Mouse (Mus musculus) stomach, embryonic 14.5 days (tissue): ENCODE results near the gene Ltn1. TPM values are rescaled to one million over a fixed set of nuclear protein-coding genes. Genes with fewer than 3 reads are reported as not detected.

Experiments
- ATAC-seq: fragments of 200-750 bp; cut with Nextera tagmentation; 2 replicates; pipeline ENCODE4 v1.8.0; 2017; ENCODE audit warnings: low read depth, moderate TSS enrichment; ENCODE audit not compliant: insufficient number of reproducible peaks, insufficient read depth, low FRiP score
- H3K27ac ChIP-seq: fragments of 300-500 bp; sonication (generic); 2 replicates; pipeline ENCODE4 v1.5.1; 2014; ENCODE audit warnings: mild to moderate bottlenecking, low read length, moderate library complexity, mixed read lengths
- H3K27me3 ChIP-seq: fragments of 300-500 bp; sonication (generic); 2 replicates; pipeline ENCODE4 v1.6.1; 2014; ENCODE audit warnings: low read length, control low read depth, mixed read lengths; ENCODE audit not compliant: control insufficient read depth, insufficient read depth
- H3K36me3 ChIP-seq: fragments of 300-500 bp; sonication (generic); 2 replicates; pipeline ENCODE4 v1.6.1; 2014; ENCODE audit warnings: mild to moderate bottlenecking, control low read depth, low read length, moderate library complexity, mixed read lengths; ENCODE audit not compliant: control insufficient read depth, insufficient read depth
- H3K4me1 ChIP-seq: fragments of 300-500 bp; sonication (generic); 2 replicates; pipeline ENCODE4 v1.6.1; 2014; ENCODE audit warnings: low read length, control low read depth, mixed read lengths; ENCODE audit not compliant: control insufficient read depth, insufficient read depth
- H3K4me2 ChIP-seq: fragments of 300-500 bp; sonication (generic); replicated peaks from 2 replicates; pipeline ENCODE4 v1.6.1; 2014; ENCODE audit warnings: low read depth, low read length, control low read depth
- H3K4me3 ChIP-seq: fragments of 300-500 bp; sonication (generic); 2 replicates; pipeline ENCODE4 v1.5.1; 2014; ENCODE audit warnings: low read depth, low read length, control low read depth
- H3K9ac ChIP-seq: fragments of 300-500 bp; sonication (generic); replicated peaks from 2 replicates; pipeline ENCODE4 v1.6.1; 2014; ENCODE audit warnings: low read depth, mild to moderate bottlenecking, control low read depth, low read length, moderate library complexity, mixed read lengths
- H3K9me3 ChIP-seq: fragments of 300-500 bp; sonication (generic); 2 replicates; pipeline ENCODE4 v1.6.1; 2016; ENCODE audit warnings: low read depth, low read length, control low read depth; ENCODE audit not compliant: control insufficient read depth
- WGBS: fragments of 180-500 bp; shearing (Covaris S2); extraction: QIAGEN DNeasy Blood & Tissue Kit; methylation state at CpG from one replicate; pipeline ENCODE4 v1.1.7; 2014; 5-methylcytosine and 5-hydroxymethylcytosine counted together
- polyA plus RNA-seq: library from polyadenylated mRNA; unstranded; fragments of >200 nt; fragmentation: Nextera tagmentation; extraction: Ambion mirVana; gene quantifications from 2 replicates; pipeline ENCODE4 v1.2.1, GENCODE M21; 2014

Ltn1 gene
- polyA plus RNA-seq, 1 experiment from 2014 or later, result 37.7 TPM

GRCm38 (mm10) chr16:87351386-87352105 lies 80.9 kb downstream of the Ltn1 start:
- 77% methylated on average over 5 of the region's 5 CpGs for WGBS
- H3K27ac ChIP-seq, result no peak overlapping the region
- no peak overlapping the region for H3K9ac ChIP-seq
- ATAC-seq, result no peak
- H3K9me3 ChIP-seq, result no peaks in the 10 kb centered on the region
- no peaks in the 10 kb centered on the region for H3K4me1 ChIP-seq
- no peaks in the 10 kb centered on the region for H3K27me3 ChIP-seq
- H3K4me2 ChIP-seq, result no peak overlapping the region
- H3K4me3 ChIP-seq, result no peak overlapping the region
- no peaks in the 10 kb centered on the region for H3K36me3 ChIP-seq

DNA sequence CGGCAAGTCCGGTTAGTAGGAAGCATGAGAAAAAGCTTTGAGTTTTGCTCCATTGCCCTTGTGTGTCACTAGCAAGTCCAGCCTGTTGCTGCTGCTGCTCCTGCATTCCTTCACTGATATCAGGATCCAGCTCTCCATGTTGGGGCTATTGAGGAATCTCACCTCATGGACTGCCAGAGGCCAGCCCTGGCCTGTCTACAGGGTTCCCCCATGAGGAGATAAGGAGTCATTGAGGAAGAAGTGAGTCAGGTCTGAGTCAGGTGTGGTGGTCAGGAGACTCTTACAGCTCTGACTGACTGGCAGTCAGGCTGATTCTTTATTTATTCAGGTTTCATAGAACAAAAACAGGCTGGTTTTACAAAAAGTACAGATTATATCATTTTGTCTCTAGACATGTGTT lies 84.3 kb downstream of the Ltn1 start:
- Histone ChIP-seq H3K4me1 (no peaks in the 10 kb centered on the region), H3K4me2 (no peak overlapping the region)
- peak; percentile 86; the same call in 1 of the 2 replicates for ATAC-seq

GRCm38 (mm10) chr16:87341043-87341572 lies 91.3 kb downstream of the Ltn1 start:
- WGBS, result 80% methylated on average over 6 of the region's 6 CpGs
- no peaks in the 10 kb centered on the region for H3K27me3 ChIP-seq
- H3K27ac ChIP-seq, result no peak overlapping the region
- H3K9ac ChIP-seq, result no peak overlapping the region
- H3K4me3 ChIP-seq, result no peak overlapping the region
- H3K36me3 ChIP-seq, result no peaks in the 10 kb centered on the region
- H3K4me1 ChIP-seq, result no peaks in the 10 kb centered on the region
- H3K4me2 ChIP-seq, result no peak overlapping the region
- ATAC-seq, result no peak
- no peaks in the 10 kb centered on the region for H3K9me3 ChIP-seq

More for the DNA sequence above, 84.3 kb downstream of the Ltn1 start:
- Histone ChIP-seq H3K9me3 (no peaks in the 10 kb centered on the region), H3K36me3 (no peaks in the 10 kb centered on the region), H3K9ac (no peak overlapping the region), H3K4me3 (no peak overlapping the region), H3K27ac (no peak overlapping the region), H3K27me3 (no peaks in the 10 kb centered on the region)
- WGBS, result 83% methylated on average over 2 of the region's 2 CpGs

GRCm38 (mm10) chr16:87334756-87335155 lies 97.7 kb downstream of the Ltn1 start:
- no peaks in the 10 kb centered on the region for H3K9me3 ChIP-seq
- no peaks in the 10 kb centered on the region for H3K4me1 ChIP-seq
- no peak overlapping the region for H3K4me3 ChIP-seq
- H3K4me2 ChIP-seq, result no peak overlapping the region
- no peak overlapping the region for H3K9ac ChIP-seq
- no peaks in the 10 kb centered on the region for H3K36me3 ChIP-seq
- H3K27me3 ChIP-seq, result no peaks in the 10 kb centered on the region
- ATAC-seq, result no peak
- no peak overlapping the region for H3K27ac ChIP-seq
- WGBS, result 93% methylated on average over 3 of the region's 3 CpGs

DNA sequence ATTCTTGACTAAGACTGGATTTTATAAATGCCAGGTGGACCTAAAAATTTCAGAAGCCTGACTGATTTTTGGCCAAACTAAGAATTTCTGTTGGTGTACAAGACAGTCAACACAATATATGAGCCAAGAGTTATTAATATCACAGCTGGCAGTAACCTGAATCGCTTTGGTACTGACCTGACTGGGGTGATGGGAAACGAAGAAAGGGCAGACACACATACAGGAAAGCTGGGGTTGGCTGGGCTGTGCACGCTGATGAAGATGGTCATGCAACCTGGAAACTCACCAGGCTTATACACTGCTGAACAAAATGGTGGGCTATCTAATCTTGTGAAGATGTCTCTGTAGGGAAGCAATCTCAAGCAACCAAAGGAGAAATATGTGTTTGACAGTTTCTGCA lies 102.4 kb downstream of the Ltn1 start:
- H3K4me2 ChIP-seq, result no peak overlapping the region
- H3K9ac ChIP-seq, result no peak overlapping the region
- H3K4me3 ChIP-seq, result no peak overlapping the region
- H3K4me1 ChIP-seq, result no peaks in the 10 kb centered on the region
- no peak for ATAC-seq
- WGBS, result 83% methylated on average over 3 of the region's 3 CpGs
- H3K9me3 ChIP-seq, result no peaks in the 10 kb centered on the region
- H3K27ac ChIP-seq, result no peak overlapping the region
- no peaks in the 10 kb centered on the region for H3K36me3 ChIP-seq
- H3K27me3 ChIP-seq, result no peaks in the 10 kb centered on the region

Other genes with a start within 250 kb of the Ltn1 start
- 26.7 and 29.6 TPM in 2 replicates for gene N6amt1, start 78.4 kb downstream of the Ltn1 start, polyA plus RNA-seq
- 11.0 TPM in 2 replicates for gene Rwdd2b, start 8.0 kb upstream of the Ltn1 start, polyA plus RNA-seq
- 44.5 and 53.5 TPM in 2 replicates for gene Usp16, start 22.1 kb upstream of the Ltn1 start, polyA plus RNA-seq
- 396 and 425 TPM in 2 replicates for gene Cct8, start 63.3 kb upstream of the Ltn1 start, polyA plus RNA-seq
- gene Map3k7cl, start 120.7 kb upstream of the Ltn1 start, polyA plus RNA-seq, result 0.39 and 0.66 TPM in 2 replicates